8 mouse cellular contexts compared by ENCODE assay signal in genomic region chr19:6869355-6869754, GRCm38 (mm10). TPM values are rescaled to one million over a fixed set of nuclear protein-coding genes. Genes with fewer than 3 reads are reported as not detected.
DNase-seq lines count a peak whose midpoint lies in the region; ATAC-seq and TF ChIP-seq lines count a peak whose summit lies in the region.

No protein-coding gene starts in this region.

- ATAC-seq in hindbrain, embryonic 16.5 days = no peak
- no peak for ATAC-seq in hindbrain, embryonic 12.5 days (ENCODE audit: low FRiP score)
- ATAC-seq in common myeloid progenitor, adult 5-6 weeks (replicated peaks; ENCODE audit: low read depth, poor library complexity, severe bottlenecking) = peak; percentile 90
- peak; percentile 56 for ATAC-seq in liver, embryonic 14.5 days (ENCODE audit: insufficient read depth)
- ATAC-seq in forebrain, embryonic 11.5 days (replicated peaks; ENCODE audit: low FRiP score) = no peak

- H3K4me1 ChIP-seq in hindbrain, embryonic 16.5 days (ENCODE audit: control insufficient read depth, insufficient read depth, low read depth, low read length) = no peaks in the 10 kb centered on the region
- H3K4me1 ChIP-seq in hindbrain, embryonic 12.5 days = no peaks in the 10 kb centered on the region
- H3K4me1 ChIP-seq in liver, embryonic 14.5 days (replicated peaks; ENCODE audit: control insufficient read depth in 2 of 2, insufficient read depth in 2 of 2, low read length in 1 of 2) = peaks cover 2 to 11% of the 10 kb centered on the region in 2 experiments; a peak in 2 of 4 replicates
- peaks cover 18% of the 10 kb centered on the region; the same call in 1 of the 2 replicates for H3K4me1 ChIP-seq in small intestine, adult 2 months (ENCODE audit: control insufficient read depth, insufficient read depth, insufficient read length, low read length)
- H3K4me1 ChIP-seq in forebrain, embryonic 11.5 days (replicated peaks; ENCODE audit: control insufficient read depth, insufficient read depth, low read length) = no peaks in the 10 kb centered on the region
- H3K4me1 ChIP-seq in forebrain, embryonic 10.5 days = peaks cover 3% of the 10 kb centered on the region

- H3K27me3 ChIP-seq in hindbrain, embryonic 16.5 days (replicated peaks; ENCODE audit: control insufficient read depth, insufficient read depth, low read length) = no peaks in the 10 kb centered on the region
- no peaks in the 10 kb centered on the region for H3K27me3 ChIP-seq in hindbrain, embryonic 12.5 days
- no peaks in the 10 kb centered on the region for H3K27me3 ChIP-seq in liver, embryonic 14.5 days (ENCODE audit: control insufficient read depth, insufficient read depth, low read length)
- H3K27me3 ChIP-seq in small intestine, adult 2 months (ENCODE audit: control insufficient read depth, insufficient read depth, low read length) = no peaks in the 10 kb centered on the region
- H3K27me3 ChIP-seq in forebrain, embryonic 11.5 days (ENCODE audit: control insufficient read depth, insufficient read depth, low read length) = no peaks in the 10 kb centered on the region
- no peaks in the 10 kb centered on the region for H3K27me3 ChIP-seq in forebrain, embryonic 10.5 days (ENCODE audit: poor library complexity, severe bottlenecking)

- H3K9me3 ChIP-seq in hindbrain, embryonic 16.5 days (ENCODE audit: control insufficient read depth, low read length) = no peaks in the 10 kb centered on the region
- H3K9me3 ChIP-seq in hindbrain, embryonic 12.5 days (replicated peaks) = no peaks in the 10 kb centered on the region; the same call in 1 of the 2 replicates
- no peaks in the 10 kb centered on the region for H3K9me3 ChIP-seq in liver, embryonic 14.5 days (ENCODE audit: control insufficient read depth, low read length)
- no peaks in the 10 kb centered on the region for H3K9me3 ChIP-seq in forebrain, embryonic 11.5 days (ENCODE audit: control insufficient read depth, low read length)
- no peaks in the 10 kb centered on the region for H3K9me3 ChIP-seq in forebrain, embryonic 10.5 days

- no peaks in the 10 kb centered on the region for H3K36me3 ChIP-seq in hindbrain, embryonic 16.5 days (ENCODE audit: control insufficient read depth, insufficient read depth, low read length)
- H3K36me3 ChIP-seq in hindbrain, embryonic 12.5 days = no peaks in the 10 kb centered on the region
- H3K36me3 ChIP-seq in liver, embryonic 14.5 days (replicated peaks; ENCODE audit: control insufficient read depth, insufficient read depth, low read depth) = no peaks in the 10 kb centered on the region
- H3K36me3 ChIP-seq in small intestine, adult 2 months (ENCODE audit: control insufficient read depth, insufficient read depth, low read length) = no peaks in the 10 kb centered on the region
- no peaks in the 10 kb centered on the region for H3K36me3 ChIP-seq in forebrain, embryonic 11.5 days (ENCODE audit: control insufficient read depth, insufficient read depth, low read length)
- no peaks in the 10 kb centered on the region for H3K36me3 ChIP-seq in forebrain, embryonic 10.5 days (replicated peaks)

- TF ChIP-seq CTCF in liver, embryonic 14.5 days (IDR thresholded peaks at IDR 0.05; ENCODE audit: low read depth) = no peak
- no peak for TF ChIP-seq CTCF in small intestine, adult 2 months (IDR thresholded peaks at IDR 0.05; ENCODE audit: extremely low read depth, insufficient read length, insufficient replicate concordance, low read depth, low read length)

- no peak overlapping the region for H3K27ac ChIP-seq in hindbrain, embryonic 16.5 days (ENCODE audit: low read depth, low read length)
- H3K27ac ChIP-seq in hindbrain, embryonic 12.5 days = no peak overlapping the region
- no peak overlapping the region for H3K27ac ChIP-seq in liver, embryonic 14.5 days
- H3K27ac ChIP-seq in small intestine, adult 2 months (ENCODE audit: insufficient read depth, low read depth, low read length) = peak overlapping the region; percentile 95
- H3K27ac ChIP-seq in forebrain, embryonic 11.5 days (ENCODE audit: low read depth, low read length) = no peak overlapping the region
- no peak overlapping the region for H3K27ac ChIP-seq in forebrain, embryonic 10.5 days

- H3K9ac ChIP-seq in hindbrain, embryonic 16.5 days (ENCODE audit: low read depth, low read length) = no peak overlapping the region
- no peak overlapping the region for H3K9ac ChIP-seq in hindbrain, embryonic 12.5 days
- peak overlapping the region; percentile 18 for H3K9ac ChIP-seq in liver, embryonic 14.5 days (replicated peaks)
- H3K9ac ChIP-seq in forebrain, embryonic 11.5 days (ENCODE audit: low read length) = no peak overlapping the region

- H3K4me2 ChIP-seq in hindbrain, embryonic 16.5 days (ENCODE audit: low read length) = 0 out of 2 replicates have a peak overlapping the region, but pooled peaks have one; percentile 19
- no peak overlapping the region; the same call in 1 of the 2 replicates for H3K4me2 ChIP-seq in hindbrain, embryonic 12.5 days (replicated peaks)
- peak overlapping the region; percentile 50 for H3K4me2 ChIP-seq in liver, embryonic 14.5 days (ENCODE audit: low read depth)
- H3K4me2 ChIP-seq in forebrain, embryonic 11.5 days (ENCODE audit: low read depth, low read length, severe bottlenecking) = no peak overlapping the region

- WGBS in hindbrain, embryonic 16.5 days = 13% methylated on average over 5 of the region's 5 CpGs
- WGBS in hindbrain, embryonic 12.5 days = 9% methylated on average over 5 of the region's 5 CpGs
- WGBS in liver, embryonic 14.5 days (ENCODE audit: insufficient replicate concordance) = 1% methylated on average over 5 of the region's 5 CpGs
- WGBS in small intestine, adult 2 months = 2% methylated on average over 5 of the region's 5 CpGs
- 13% methylated on average over 5 of the region's 5 CpGs for WGBS in forebrain, embryonic 11.5 days
- 11% methylated on average over 5 of the region's 5 CpGs for WGBS in forebrain, embryonic 10.5 days

- no peak overlapping the region for H3K4me3 ChIP-seq in hindbrain, embryonic 16.5 days (ENCODE audit: low read length)
- no peak overlapping the region for H3K4me3 ChIP-seq in hindbrain, embryonic 12.5 days
- peak overlapping the region; percentile 32 to 87 for H3K4me3 ChIP-seq in liver, embryonic 14.5 days (ENCODE audit: insufficient read depth in 1 of 2, low read depth in 2 of 2, low read length in 2 of 2)
- peak overlapping the region; percentile 9 for H3K4me3 ChIP-seq in small intestine, adult 2 months (ENCODE audit: low read depth, low read length)
- no peak overlapping the region for H3K4me3 ChIP-seq in forebrain, embryonic 11.5 days (ENCODE audit: low read depth, low read length)
- H3K4me3 ChIP-seq in forebrain, embryonic 10.5 days = no peak overlapping the region

- DNase-seq in induced T-regulatory cell, adult 2 months (ENCODE audit: low read depth) = peak; percentile 80
- DNase-seq in liver, embryonic 14.5 days (ENCODE audit: low read depth in 3 of 3, low spot score in 3 of 3) = peak; percentile 44 to 47 (median 45)
- DNase-seq in forebrain, embryonic 11.5 days (ENCODE audit: low spot score) = no peak
- DNase-seq in forebrain, embryonic 10.5 days (ENCODE audit: extremely low spot score, low spot score) = no peak

- TF ChIP-seq EP300 in liver, embryonic 14.5 days (IDR thresholded peaks at IDR 0.05; ENCODE audit: low read depth) = no peak

- TF ChIP-seq POLR2A in small intestine, adult 2 months (IDR thresholded peaks at IDR 0.05; ENCODE audit: low read depth, low read length) = no peak

RNA-seq across cellular contexts. Expression of gene Ccdc88b, which starts 11.3 kb away (rescaled TPM):
- 0.80 and 0.85 TPM in 2 replicates for polyA plus RNA-seq in hindbrain, embryonic 16.5 days (2015; fragmentation: Nextera tagmentation; extraction: Ambion mirVana)
- 0.50 and 0.85 TPM in 2 replicates for polyA plus RNA-seq in hindbrain, embryonic 12.5 days (2016; fragmentation: Nextera tagmentation; extraction: Ambion mirVana)
- 29.1 and 65.5 TPM in 2 replicates for total RNA-seq in common myeloid progenitor, adult 5-6 weeks (2017)
- 1.5 and 2.3 TPM in 2 replicates for polyA plus RNA-seq in liver, embryonic 14.5 days (2012; rRNA removed)
- 0.76 and 1.1 TPM in 2 replicates for polyA plus RNA-seq in liver, embryonic 14.5 days (2014; fragmentation: Nextera tagmentation; extraction: Ambion mirVana)
- 17.9 and 34.6 TPM in 2 replicates for polyA plus RNA-seq in small intestine, adult 2 months (2012; rRNA removed)
- polyA plus RNA-seq in forebrain, embryonic 11.5 days (2014; fragmentation: Nextera tagmentation; extraction: Ambion mirVana) = 0.56 and 0.80 TPM in 2 replicates
- polyA plus RNA-seq in forebrain, embryonic 10.5 days (2016; fragmentation: Nextera tagmentation; extraction: Ambion mirVana) = 0.32 and 0.36 TPM in 2 replicates

RNA-seq across cellular contexts. Expression of gene Rps6ka4, which starts 28.9 kb away (rescaled TPM):
- 17.3 and 17.4 TPM in 2 replicates for polyA plus RNA-seq in hindbrain, embryonic 16.5 days (2015; fragmentation: Nextera tagmentation; extraction: Ambion mirVana)
- 13.2 and 14.4 TPM in 2 replicates for polyA plus RNA-seq in hindbrain, embryonic 12.5 days (2016; fragmentation: Nextera tagmentation; extraction: Ambion mirVana)
- 5.8 and 6.8 TPM in 2 replicates for total RNA-seq in common myeloid progenitor, adult 5-6 weeks (2017)
- polyA plus RNA-seq in liver, embryonic 14.5 days (2012; rRNA removed) = 3.0 and 3.1 TPM in 2 replicates
- polyA plus RNA-seq in liver, embryonic 14.5 days (2014; fragmentation: Nextera tagmentation; extraction: Ambion mirVana) = 4.3 and 5.4 TPM in 2 replicates
- polyA plus RNA-seq in small intestine, adult 2 months (2012; rRNA removed) = 32.5 and 55.4 TPM in 2 replicates
- 6.0 and 7.2 TPM in 2 replicates for polyA plus RNA-seq in forebrain, embryonic 11.5 days (2014; fragmentation: Nextera tagmentation; extraction: Ambion mirVana)
- 4.9 and 5.4 TPM in 2 replicates for polyA plus RNA-seq in forebrain, embryonic 10.5 days (2016; fragmentation: Nextera tagmentation; extraction: Ambion mirVana)

RNA-seq across cellular contexts. Expression of gene Trmt112, which starts 40.1 kb away (rescaled TPM):
- 93.9 and 101 TPM in 2 replicates for polyA plus RNA-seq in hindbrain, embryonic 16.5 days (2015; fragmentation: Nextera tagmentation; extraction: Ambion mirVana)
- 108 and 128 TPM in 2 replicates for polyA plus RNA-seq in hindbrain, embryonic 12.5 days (2016; fragmentation: Nextera tagmentation; extraction: Ambion mirVana)
- 251 and 275 TPM in 2 replicates for total RNA-seq in common myeloid progenitor, adult 5-6 weeks (2017)
- polyA plus RNA-seq in liver, embryonic 14.5 days (2012; rRNA removed) = 65.7 and 69.4 TPM in 2 replicates
- 75.2 and 77.4 TPM in 2 replicates for polyA plus RNA-seq in liver, embryonic 14.5 days (2014; fragmentation: Nextera tagmentation; extraction: Ambion mirVana)
- polyA plus RNA-seq in small intestine, adult 2 months (2012; rRNA removed) = 29.0 and 52.3 TPM in 2 replicates
- 144 and 152 TPM in 2 replicates for polyA plus RNA-seq in forebrain, embryonic 11.5 days (2014; fragmentation: Nextera tagmentation; extraction: Ambion mirVana)
- polyA plus RNA-seq in forebrain, embryonic 10.5 days (2016; fragmentation: Nextera tagmentation; extraction: Ambion mirVana) = 155 and 159 TPM in 2 replicates

RNA-seq across cellular contexts. Expression of gene Prdx5, which starts 40.6 kb away (rescaled TPM):
- 408 and 532 TPM in 2 replicates for polyA plus RNA-seq in hindbrain, embryonic 16.5 days (2015; fragmentation: Nextera tagmentation; extraction: Ambion mirVana)
- polyA plus RNA-seq in hindbrain, embryonic 12.5 days (2016; fragmentation: Nextera tagmentation; extraction: Ambion mirVana) = 194 and 200 TPM in 2 replicates
- 131 and 139 TPM in 2 replicates for total RNA-seq in common myeloid progenitor, adult 5-6 weeks (2017)
- polyA plus RNA-seq in liver, embryonic 14.5 days (2012; rRNA removed) = 41.8 and 54.9 TPM in 2 replicates
- 78.7 and 87.2 TPM in 2 replicates for polyA plus RNA-seq in liver, embryonic 14.5 days (2014; fragmentation: Nextera tagmentation; extraction: Ambion mirVana)
- 94.6 and 180 TPM in 2 replicates for polyA plus RNA-seq in small intestine, adult 2 months (2012; rRNA removed)
- 105 and 106 TPM in 2 replicates for polyA plus RNA-seq in forebrain, embryonic 11.5 days (2014; fragmentation: Nextera tagmentation; extraction: Ambion mirVana)
- polyA plus RNA-seq in forebrain, embryonic 10.5 days (2016; fragmentation: Nextera tagmentation; extraction: Ambion mirVana) = 144 and 154 TPM in 2 replicates

RNA-seq across cellular contexts. Expression of gene Esrra, which starts 52.3 kb away (rescaled TPM):
- polyA plus RNA-seq in hindbrain, embryonic 16.5 days (2015; fragmentation: Nextera tagmentation; extraction: Ambion mirVana) = 17.7 and 17.8 TPM in 2 replicates
- polyA plus RNA-seq in hindbrain, embryonic 12.5 days (2016; fragmentation: Nextera tagmentation; extraction: Ambion mirVana) = 16.0 and 16.6 TPM in 2 replicates
- 17.9 and 18.2 TPM in 2 replicates for total RNA-seq in common myeloid progenitor, adult 5-6 weeks (2017)
- 6.2 and 6.6 TPM in 2 replicates for polyA plus RNA-seq in liver, embryonic 14.5 days (2012; rRNA removed)
- 1.6 and 2.2 TPM in 2 replicates for polyA plus RNA-seq in liver, embryonic 14.5 days (2014; fragmentation: Nextera tagmentation; extraction: Ambion mirVana)
- polyA plus RNA-seq in small intestine, adult 2 months (2012; rRNA removed) = 168 and 346 TPM in 2 replicates
- 5.4 TPM in 2 replicates for polyA plus RNA-seq in forebrain, embryonic 11.5 days (2014; fragmentation: Nextera tagmentation; extraction: Ambion mirVana)
- 8.4 and 9.0 TPM in 2 replicates for polyA plus RNA-seq in forebrain, embryonic 10.5 days (2016; fragmentation: Nextera tagmentation; extraction: Ambion mirVana)

Comparison
In these comparisons a context has a peak if more than half of its experiments do, and no peak if none do; other contexts are left out.
1. H3K4me2 ChIP-seq: peak in hindbrain, embryonic 16.5 days (single experiment) and liver, embryonic 14.5 days (single experiment); none in hindbrain, embryonic 12.5 days (single experiment) and forebrain, embryonic 11.5 days (single experiment).
2. ATAC-seq: peak in common myeloid progenitor, adult 5-6 weeks (single experiment) and liver, embryonic 14.5 days (single experiment); none in hindbrain, embryonic 16.5 days (single experiment), hindbrain, embryonic 12.5 days (single experiment) and forebrain, embryonic 11.5 days (single experiment).
3. H3K4me3 ChIP-seq: peak in liver, embryonic 14.5 days (2 of 2) and small intestine, adult 2 months (single experiment); none in hindbrain, embryonic 16.5 days (single experiment), hindbrain, embryonic 12.5 days (single experiment), forebrain, embryonic 11.5 days (single experiment) and forebrain, embryonic 10.5 days (single experiment).
4. DNase-seq: peak in induced T-regulatory cell, adult 2 months (single experiment) and liver, embryonic 14.5 days (3 of 3); none in forebrain, embryonic 11.5 days (single experiment) and forebrain, embryonic 10.5 days (single experiment).